Mouse (Mus musculus) stomach, postnatal 0 days (tissue): Measurements from ENCODE around the gene Lypd9. TPM values are rescaled to one million over a fixed set of nuclear protein-coding genes. Genes with fewer than 3 reads are reported as not detected.

Source experiments
- ATAC-seq: fragments of 200-750 bp; cut with Nextera tagmentation; 2 replicates; pipeline ENCODE4 v1.8.0; 2017; ENCODE audit not compliant: low FRiP score, low TSS enrichment
- DNase-seq: peaks from one replicate; pipeline ENCODE4 v3.0.0-alpha.2; 2016; ENCODE audit warnings: low spot score
- H3K27ac ChIP-seq: fragments of 300-500 bp; sonication (generic); replicated peaks from 2 replicates; pipeline ENCODE4 v1.5.1; 2014; ENCODE audit warnings: mild to moderate bottlenecking, control low read depth
- H3K27me3 ChIP-seq: fragments of 300-500 bp; sonication (generic); 2 replicates; pipeline ENCODE4 v1.6.1; 2014; ENCODE audit warnings: low read length; ENCODE audit not compliant: control insufficient read depth, insufficient read depth
- H3K36me3 ChIP-seq: fragments of 300-500 bp; sonication (generic); 2 replicates; pipeline ENCODE4 v1.6.1; 2014; ENCODE audit warnings: low read length, mixed read lengths; ENCODE audit not compliant: control insufficient read depth, insufficient read depth
- H3K4me1 ChIP-seq: fragments of 300-500 bp; sonication (generic); replicated peaks from 2 replicates; pipeline ENCODE4 v1.6.1; 2014; ENCODE audit warnings: antibody characterized with exemption; ENCODE audit not compliant: control insufficient read depth, insufficient read depth
- H3K4me2 ChIP-seq: fragments of 300-500 bp; sonication (generic); replicated peaks from 2 replicates; pipeline ENCODE4 v1.6.1; 2014; ENCODE audit warnings: low read depth, mild to moderate bottlenecking, control low read depth, moderate library complexity
- H3K4me3 ChIP-seq: fragments of 300-500 bp; sonication (generic); 2 replicates; pipeline ENCODE4 v1.5.1; 2014; ENCODE audit warnings: low read depth, low read length, control low read depth
- H3K9ac ChIP-seq: fragments of 300-500 bp; sonication (generic); 2 replicates; pipeline ENCODE4 v1.6.1; 2014; ENCODE audit warnings: mild to moderate bottlenecking, low read length, control low read depth, mixed read lengths
- H3K9me3 ChIP-seq: fragments of 300-500 bp; sonication (generic); 2 replicates; pipeline ENCODE4 v1.6.1; 2016; ENCODE audit warnings: low read length; ENCODE audit not compliant: control insufficient read depth
- CTCF ChIP-seq: IDR thresholded peaks from 2 replicates; pipeline ENCODE4 v1.5.1; 2016; ENCODE audit warnings: antibody characterized with exemption, low read depth, mild to moderate bottlenecking, moderate library complexity
- EP300 ChIP-seq: optimal IDR thresholded peaks from 2 replicates; pipeline ENCODE3; 2016; ENCODE audit warnings: antibody characterized with exemption
- WGBS: fragments of 180-500 bp; shearing (Covaris S2); extraction: QIAGEN DNeasy Blood & Tissue Kit; methylation state at CpG from one replicate; pipeline ENCODE4 v1.1.7; 2014; 5-methylcytosine and 5-hydroxymethylcytosine counted together
- polyA plus RNA-seq: library from polyadenylated mRNA; unstranded; fragments of >200 nt; fragmentation: Nextera tagmentation; extraction: Ambion mirVana; gene quantifications from 2 replicates; pipeline ENCODE4 v1.2.1, GENCODE M21; 2015

Gene Lypd9
- polyA plus RNA-seq, 1 experiment from 2014 or later: not detected

DNA sequence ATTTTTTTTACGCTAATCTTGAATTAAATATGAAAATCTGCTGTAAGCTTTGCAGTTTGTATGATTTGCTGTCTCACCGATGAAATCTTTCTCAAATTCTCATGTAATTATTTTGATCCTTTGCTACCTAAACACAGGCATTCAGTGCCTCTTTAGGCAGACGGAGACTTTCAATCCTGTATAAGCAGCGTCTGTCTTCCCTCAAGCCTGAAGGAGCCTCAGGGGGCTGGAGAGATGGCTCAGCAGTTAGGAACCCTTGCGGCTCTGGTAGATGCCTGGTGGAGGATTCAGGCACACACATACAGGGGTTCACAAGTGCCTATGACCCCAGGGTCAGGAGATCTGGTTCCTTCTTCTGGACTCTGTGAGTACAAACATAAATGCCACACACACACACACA is 52.1 kb downstream of the Lypd9 start:
- no peak for ATAC-seq
- Histone ChIP-seq H3K36me3 (no peaks in the 10 kb centered on the region), H3K27ac (no peak overlapping the region), H3K27me3 (no peaks in the 10 kb centered on the region), H3K4me3 (no peak overlapping the region), H3K9me3 (no peaks in the 10 kb centered on the region), H3K4me2 (no peak overlapping the region), H3K4me1 (no peaks in the 10 kb centered on the region), H3K9ac (no peak overlapping the region)
- DNase-seq: no peak
- 60% methylated on average over 5 of the region's 5 CpGs for WGBS
- TF ChIP-seq EP300: no peak
- TF ChIP-seq CTCF: no peak

DNA sequence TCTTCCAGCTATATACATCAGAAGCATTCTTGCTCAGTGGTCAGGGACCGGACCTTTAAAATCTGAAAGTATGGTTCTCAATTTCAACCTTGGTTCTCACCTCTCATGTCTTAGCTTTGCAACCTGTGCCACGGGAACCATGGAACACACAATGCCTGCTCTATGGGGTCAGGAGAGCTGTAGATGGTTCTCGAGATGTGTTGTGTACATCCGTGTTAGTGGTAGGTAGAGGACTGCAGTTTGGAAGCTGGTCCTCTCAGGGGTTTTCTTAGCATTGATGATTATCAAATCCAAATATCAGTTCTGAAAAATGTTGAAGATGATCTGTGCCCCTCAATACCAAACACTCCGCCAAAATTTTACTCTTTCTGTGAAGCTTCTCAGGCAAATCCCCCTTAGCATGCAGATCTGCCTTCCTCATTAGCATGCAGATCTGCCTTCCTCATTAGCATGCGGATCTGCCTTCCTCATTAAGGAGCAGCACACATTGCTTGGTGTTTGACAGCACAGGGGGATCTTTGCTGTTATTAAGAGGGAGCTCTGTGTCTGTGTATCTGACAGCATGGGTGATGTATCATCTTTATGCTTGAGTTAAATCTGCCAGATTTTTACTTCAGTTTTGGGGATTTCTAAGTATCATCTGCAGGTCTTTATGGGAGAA is 52.6 kb downstream of the Lypd9 start:
- TF ChIP-seq CTCF: no peak
- TF ChIP-seq EP300: no peak
- H3K27ac ChIP-seq: no peak overlapping the region
- no peak for DNase-seq

More for the DNA sequence above, 52.6 kb downstream of the Lypd9 start:
- ATAC-seq: no peak
- no peaks in the 10 kb centered on the region for H3K4me1 ChIP-seq
- no peaks in the 10 kb centered on the region for H3K9me3 ChIP-seq
- H3K4me2 ChIP-seq: no peak overlapping the region
- WGBS: 61% methylated on average over 6 of the region's 6 CpGs
- H3K27me3 ChIP-seq: no peaks in the 10 kb centered on the region
- no peak overlapping the region for H3K4me3 ChIP-seq
- no peak overlapping the region for H3K9ac ChIP-seq
- no peaks in the 10 kb centered on the region for H3K36me3 ChIP-seq

Other genes with a start within 250 kb of the Lypd9 start
- gene 4930438A08Rik, start 178.1 kb downstream of the Lypd9 start, polyA plus RNA-seq: 0.49 and 0.50 TPM in 2 replicates
- 13.7 and 14.8 TPM in 2 replicates for gene Zfp692, start 145.9 kb downstream of the Lypd9 start, polyA plus RNA-seq
- gene Zfp672, start 122.6 kb downstream of the Lypd9 start, polyA plus RNA-seq: 76.0 and 78.4 TPM in 2 replicates
- 33.6 and 34.1 TPM in 2 replicates for gene Sh3bp5l, start 122.2 kb downstream of the Lypd9 start, polyA plus RNA-seq
- gene Lypd8, start 73.9 kb downstream of the Lypd9 start, polyA plus RNA-seq: 1,014 and 1,152 TPM in 2 replicates
- gene 1810065E05Rik, start 31.8 kb downstream of the Lypd9 start, polyA plus RNA-seq: 1.6 and 3.3 TPM in 2 replicates
- not detected in 2 replicates for gene Gm12253, start 20.4 kb downstream of the Lypd9 start, polyA plus RNA-seq
- not detected in 2 replicates for gene Olfr30, start 9.3 kb upstream of the Lypd9 start, polyA plus RNA-seq
- gene Olfr332, start 39.6 kb upstream of the Lypd9 start, polyA plus RNA-seq: not detected in 2 replicates
- gene Olfr331, start 49.6 kb upstream of the Lypd9 start, polyA plus RNA-seq: not detected in 2 replicates
- gene Olfr330, start 81.9 kb upstream of the Lypd9 start, polyA plus RNA-seq: not detected in 2 replicates
- not detected in 2 replicates for gene Olfr329-ps, start 93.5 kb upstream of the Lypd9 start, polyA plus RNA-seq
- 0.04 TPM in 1 of 2 replicates, not detected in the other for gene Olfr328, start 102.7 kb upstream of the Lypd9 start, polyA plus RNA-seq
- gene Olfr224, start 117.6 kb upstream of the Lypd9 start, polyA plus RNA-seq: not detected in 2 replicates
- not detected in 2 replicates for gene Olfr325, start 124.8 kb upstream of the Lypd9 start, polyA plus RNA-seq
- not detected in 2 replicates for gene Olfr324, start 142.2 kb upstream of the Lypd9 start, polyA plus RNA-seq
- 1,000 and 1,066 TPM in 2 replicates for gene 2210407C18Rik, start 163.2 kb upstream of the Lypd9 start, polyA plus RNA-seq
- gene Olfr323, start 177.6 kb upstream of the Lypd9 start, polyA plus RNA-seq: 0.29 and 0.46 TPM in 2 replicates
- gene Trim58, start 187.5 kb upstream of the Lypd9 start, polyA plus RNA-seq: 1.5 and 1.9 TPM in 2 replicates
- gene Olfr322, start 205.9 kb upstream of the Lypd9 start, polyA plus RNA-seq: not detected in 2 replicates
- gene Olfr320, start 228.2 kb upstream of the Lypd9 start, polyA plus RNA-seq: not detected in 2 replicates
- not detected in 2 replicates for gene Olfr319, start 246.2 kb upstream of the Lypd9 start, polyA plus RNA-seq